Mouse (Mus musculus) testis, adult 2 months (tissue): ENCODE data around the gene Ift81.

Experiments
- CTCF ChIP-seq: fragments of 200-500 bp; IDR thresholded peaks from 2 replicates; pipeline ENCODE4 v1.5.1; 2012; ENCODE audit warnings: low read depth, mild to moderate bottlenecking, inconsistent platforms, low read length, moderate library complexity; ENCODE audit not compliant: control insufficient read depth, insufficient read depth, insufficient replicate concordance
- POLR2A ChIP-seq: fragments of 200-500 bp; IDR thresholded peaks from 2 replicates; pipeline ENCODE4 v1.6.1; 2012; ENCODE audit warnings: low read depth, mild to moderate bottlenecking, inconsistent platforms, low read length, moderate library complexity; ENCODE audit not compliant: control insufficient read depth

DNA sequence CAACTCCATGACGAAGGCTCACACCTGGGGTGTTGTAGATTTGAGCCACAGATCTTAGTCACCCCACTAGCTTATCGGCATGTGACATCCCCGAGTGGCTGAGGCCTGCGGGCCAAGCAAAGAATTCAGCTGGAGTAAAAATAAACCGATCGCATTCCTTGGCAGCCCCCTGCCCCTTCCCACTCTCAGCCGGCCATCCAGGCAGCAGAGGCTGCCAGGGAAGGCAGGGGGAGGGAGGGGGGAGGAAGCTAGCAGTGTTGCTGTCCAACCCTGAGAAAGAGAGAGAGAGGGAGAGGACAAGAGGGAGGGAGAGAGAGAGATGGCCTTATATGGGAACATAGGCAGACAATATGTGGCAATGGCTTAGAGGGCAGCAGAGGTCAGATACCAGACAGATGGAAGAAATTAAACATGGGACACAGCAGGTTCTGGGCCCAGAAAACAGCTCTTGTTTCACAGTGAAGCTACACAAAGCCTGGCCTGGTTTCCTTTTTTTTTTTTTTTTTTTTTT, 7.1 kb upstream of the Ift81 start:
- TF ChIP-seq CTCF (no peak), POLR2A (no peak)
